Mouse (Mus musculus) CD8-positive naive resting alpha-beta T cell, adult 57 days (primary cell): Measurements from ENCODE around the gene Abcb5. TPM values are rescaled to one million over a fixed set of nuclear protein-coding genes. Genes with fewer than 3 reads are reported as not detected.

Source experiments
- total RNA-seq: library from RNA; stranded (reverse); gene quantifications from one replicate; pipeline ENCODE4 v1.2.4, GENCODE M21; 2023

Abcb5 gene
- not detected for total RNA-seq

DNA sequence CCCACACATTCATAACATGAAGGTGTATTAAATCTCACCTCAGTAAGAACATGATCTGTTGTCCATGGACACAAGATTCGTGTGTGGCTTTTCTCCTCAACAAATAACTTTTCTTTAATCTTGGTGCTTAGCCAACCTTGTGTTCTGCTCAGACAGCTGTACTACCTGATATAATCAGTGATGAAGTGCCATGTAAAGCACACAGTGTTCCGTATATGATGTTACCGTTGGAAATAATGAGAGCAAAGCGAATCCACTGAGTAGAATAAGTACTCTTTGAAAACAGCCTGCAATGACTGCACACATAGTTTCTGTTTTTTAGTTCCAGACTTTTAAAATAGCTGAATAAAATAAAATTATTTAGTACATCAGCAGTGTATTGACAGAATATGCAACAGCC, at the start of gene Abcb5:
TSS of gene Abcb5 (minus strand) at position 101 of the 400 bp plus-strand sequence.

DNA sequence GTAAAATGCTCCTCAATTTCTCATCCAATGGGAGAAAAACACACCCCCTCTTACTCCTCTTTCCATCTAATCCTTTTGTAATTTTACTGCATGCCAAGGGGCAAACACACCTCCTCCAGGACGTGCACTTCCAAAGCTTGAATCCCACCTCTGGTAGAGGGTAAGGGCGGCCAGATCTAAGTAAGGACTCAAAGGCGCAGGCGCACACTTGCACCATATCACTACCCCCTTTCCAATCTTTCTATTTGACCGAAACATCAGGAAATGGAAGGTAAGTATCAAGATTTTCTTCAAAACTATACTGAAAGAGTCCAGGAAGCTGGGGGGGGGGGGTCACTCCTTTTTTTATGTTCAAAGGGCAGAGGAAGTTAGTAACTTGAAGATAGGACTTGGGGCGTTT, 120.0 kb downstream of the Abcb5 start, which contains the start of gene Sp8:
TSS of gene Sp8 (plus strand) at position 109 of the 400 bp plus-strand sequence.

Other genes with a start within 250 kb of the Abcb5 start
- not detected for gene Sp8, start 120.1 kb downstream of the Abcb5 start, total RNA-seq